Mouse (Mus musculus) layer of hippocampus, adult 11-12 months (tissue): Measurements from ENCODE around the gene Setd3.

Source experiments
- DNase-seq: peaks from one replicate; pipeline ENCODE4 v3.0.0; 2022; ENCODE audit warnings: low spot score

Setd3 gene

DNA sequence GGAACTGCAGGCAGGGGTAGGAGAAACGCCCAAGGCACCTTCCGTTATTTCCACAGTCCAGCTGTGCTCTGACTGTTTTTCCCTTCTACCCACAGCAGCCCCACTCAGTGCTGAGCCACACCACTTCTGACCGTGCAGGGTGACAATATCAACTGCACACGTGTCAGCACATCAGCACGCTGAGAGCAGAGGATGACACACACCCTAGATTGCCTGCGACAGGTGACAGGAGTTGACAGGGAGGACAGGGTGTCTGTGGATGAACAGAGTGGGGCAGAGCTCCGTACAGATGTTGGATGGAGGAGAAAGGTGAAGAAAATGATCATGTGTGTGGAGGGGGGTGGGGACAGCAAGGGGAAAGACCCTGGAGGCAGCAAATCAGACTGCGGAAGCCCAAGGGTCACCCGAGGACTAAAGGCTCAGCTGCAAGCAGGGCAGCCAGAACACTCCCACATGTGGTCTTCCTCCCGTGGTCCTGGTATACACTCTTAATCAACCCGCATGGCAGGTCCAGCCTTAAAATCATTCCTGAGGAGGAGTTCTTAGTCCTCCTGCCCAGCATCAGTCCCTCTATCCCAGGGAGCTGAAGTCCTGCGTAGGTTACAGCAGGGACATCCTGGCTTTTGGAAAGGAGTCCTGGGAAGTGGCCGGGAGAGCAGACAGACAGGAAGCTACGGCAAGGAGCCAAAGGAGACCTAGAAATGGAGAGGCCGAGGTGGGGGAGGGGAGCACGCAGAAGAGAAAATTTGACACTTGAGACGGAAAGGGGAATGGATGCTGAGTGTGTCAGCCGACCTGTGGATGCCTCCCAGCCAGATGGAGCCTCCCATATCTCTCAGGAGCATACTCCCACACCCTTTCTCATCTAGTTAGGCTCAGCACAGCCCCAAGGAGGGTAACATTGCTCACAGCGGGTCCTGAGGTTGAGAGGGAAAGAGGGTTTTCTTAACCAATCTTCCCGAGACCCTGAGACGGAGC, 108.1 kb downstream of the Setd3 start:
- DNase-seq = no peak

DNA sequence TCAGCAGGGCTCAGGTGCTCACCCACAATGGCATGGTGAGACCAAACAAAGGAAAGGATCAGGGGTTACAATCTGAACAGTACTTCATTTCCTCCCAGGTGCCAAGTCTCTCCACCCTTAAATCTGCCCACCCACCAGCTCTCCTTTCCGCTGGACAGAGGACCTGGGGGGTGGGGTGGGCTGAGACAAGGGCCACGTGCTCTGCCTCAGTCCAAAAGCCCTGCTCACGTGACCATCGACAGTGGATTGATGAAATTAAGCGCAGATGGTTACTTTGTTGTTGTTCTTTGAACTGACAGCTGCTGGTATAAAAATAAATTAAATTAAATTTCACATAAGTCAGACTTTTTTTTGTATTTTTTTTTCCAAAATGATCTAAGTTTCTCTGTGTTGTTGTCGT, 109.6 kb downstream of the Setd3 start:
- no peak for DNase-seq

DNA sequence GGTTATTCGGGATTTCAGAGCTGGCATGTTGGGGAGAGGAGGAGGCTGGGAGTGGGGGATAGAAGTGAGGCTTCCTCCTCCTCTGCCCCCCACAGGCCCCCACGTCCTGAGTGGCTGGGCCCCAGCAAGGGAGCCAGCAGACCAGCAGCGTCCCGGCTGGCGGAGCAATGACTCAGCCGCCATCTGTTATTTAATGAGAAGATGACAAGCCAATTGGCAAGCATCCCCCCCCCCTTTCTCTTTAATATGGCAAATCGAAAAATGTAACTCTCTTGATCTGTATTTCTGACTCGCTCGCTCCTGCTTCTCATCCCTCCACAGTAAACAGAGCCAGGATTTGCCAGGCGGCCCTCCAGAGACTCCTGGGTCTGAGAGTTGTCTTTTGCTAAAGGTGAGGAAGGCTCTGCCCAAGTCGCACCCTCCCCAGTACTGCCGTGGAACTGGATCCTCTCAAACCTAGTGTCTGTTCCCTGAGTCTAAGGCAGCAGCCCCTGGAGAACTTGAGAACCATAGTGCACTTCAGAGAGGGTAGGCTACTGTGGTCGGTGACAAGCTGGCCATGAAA, 111.2 kb downstream of the Setd3 start:
- DNase-seq = peak; percentile 59

DNA sequence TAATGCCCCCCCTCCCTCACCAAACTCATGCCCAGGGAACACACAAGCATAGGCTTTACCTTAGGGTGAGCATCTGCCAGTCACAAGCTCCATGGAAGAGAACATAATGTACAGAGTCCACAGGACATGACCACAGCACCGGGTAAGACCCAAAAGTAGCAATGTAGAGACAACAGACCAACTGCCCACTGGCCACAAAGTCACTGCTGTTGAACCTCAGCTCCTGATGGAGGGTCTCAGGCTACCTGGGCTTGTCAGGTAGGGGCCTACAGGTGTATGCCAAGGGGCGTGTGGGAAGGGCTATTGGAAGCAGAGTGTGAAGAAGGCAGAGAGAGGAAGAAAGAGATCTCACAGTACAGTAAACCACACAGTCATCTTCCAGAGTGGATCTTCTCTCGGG, 111.9 kb downstream of the Setd3 start:
- DNase-seq = no peak

DNA sequence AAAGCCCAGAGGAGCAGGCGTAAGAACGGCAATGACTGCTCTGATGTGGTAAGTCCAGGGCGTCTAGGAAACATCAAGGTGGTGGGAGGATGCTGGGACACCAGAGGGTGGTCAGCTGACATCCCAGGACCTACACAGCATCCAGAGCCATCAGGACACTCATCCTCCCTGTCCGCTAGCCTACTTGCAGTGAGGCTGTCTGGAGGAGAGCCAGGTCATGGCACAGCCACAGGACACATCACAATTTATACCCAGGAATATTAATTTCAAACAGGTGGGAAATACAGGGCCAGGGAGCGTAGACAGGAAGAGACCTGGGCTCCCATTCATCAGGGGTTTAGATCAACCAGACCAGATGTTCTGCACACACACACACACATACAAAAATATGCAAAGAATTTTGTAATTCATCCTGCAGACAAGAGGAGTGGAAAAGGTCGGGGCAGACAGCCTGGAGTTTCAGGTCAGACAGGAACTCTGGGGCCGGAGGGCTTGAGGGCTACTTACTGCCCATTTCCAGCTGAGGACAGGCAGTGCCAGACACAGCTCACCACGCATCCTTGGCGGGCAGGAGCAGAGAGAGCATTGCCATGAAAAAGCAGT, 114.6 kb downstream of the Setd3 start:
- DNase-seq = no peak

DNA sequence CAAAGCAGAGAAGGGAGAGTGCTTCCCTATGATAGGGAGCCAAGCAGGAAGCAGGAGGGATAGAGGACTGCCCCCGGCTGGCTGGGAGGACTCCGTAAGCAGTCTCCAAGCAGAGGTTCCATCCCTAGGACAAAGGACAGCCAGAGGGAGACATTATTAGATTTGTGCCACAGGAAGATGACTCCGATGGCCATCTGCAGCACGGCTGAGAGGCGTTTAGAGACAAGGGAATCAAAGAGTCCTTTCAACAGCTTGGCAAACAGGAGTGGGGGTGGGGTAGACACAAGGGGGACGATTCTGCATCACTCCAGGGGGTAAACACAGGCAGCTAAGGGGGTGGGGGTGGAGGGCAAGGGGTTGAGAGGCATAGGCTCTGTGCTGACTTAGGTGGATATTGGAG, 115.1 kb downstream of the Setd3 start:
- DNase-seq = no peak

DNA sequence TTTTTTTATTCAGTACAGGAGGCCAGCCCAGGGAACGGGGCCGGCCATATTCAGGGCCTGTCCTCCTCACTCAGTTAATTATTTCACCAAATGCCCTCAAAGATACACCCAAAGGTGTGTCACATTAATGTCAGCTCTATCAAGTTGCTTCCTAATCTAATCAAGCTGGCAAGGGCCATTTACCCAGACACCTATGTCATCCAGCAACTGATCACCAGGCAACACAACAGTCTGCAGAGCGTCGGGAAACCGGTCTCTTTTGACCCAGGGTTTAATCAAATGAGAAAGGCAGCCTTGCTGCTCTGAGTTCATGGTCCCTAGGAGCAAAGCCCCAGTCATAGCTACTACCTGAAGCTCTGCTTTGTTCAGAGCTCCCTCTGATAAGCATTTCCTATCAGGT, 117.0 kb downstream of the Setd3 start:
- DNase-seq = no peak

DNA sequence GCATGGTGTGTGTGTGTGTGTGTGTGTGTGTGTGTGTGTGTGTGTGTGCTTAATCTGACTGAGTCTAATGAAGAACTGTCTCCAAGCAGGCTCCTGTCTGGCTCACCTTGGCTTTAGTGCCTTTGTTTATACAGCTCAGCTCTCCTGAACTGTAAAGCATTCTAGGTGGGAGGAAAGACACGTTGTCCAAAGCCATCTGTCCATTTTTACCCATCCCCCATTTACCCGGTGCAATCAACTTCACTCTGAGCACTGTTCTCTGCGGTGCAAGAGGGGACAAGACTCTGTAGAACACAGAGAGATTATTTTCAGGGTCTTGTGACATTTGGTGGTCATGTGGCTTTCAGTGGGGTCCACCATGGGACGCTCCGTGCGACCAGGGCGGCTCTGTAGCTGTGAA, 117.5 kb downstream of the Setd3 start:
- no peak for DNase-seq
